Mouse (Mus musculus) B cell, adult 67 days (primary cell): Measurements from ENCODE around the gene Gm42906. TPM values are rescaled to one million over a fixed set of nuclear protein-coding genes. Genes with fewer than 3 reads are reported as not detected.

Experiments
- total RNA-seq, 2 experiments: library from RNA; stranded (reverse); gene quantifications; 4 replicates each; pipeline ENCODE4 v1.2.4; 2023

Gm42906 gene
- not detected for total RNA-seq

GRCm38 (mm10) chr5:151428113-151428756, at the start of gene Gm42906:
Gene Gm42906 (minus strand): TSS chr5:151428163.

GRCm38 (mm10) chr5:151233400-151234031, 194.4 kb downstream of the Gm42906 start, which contains the start of gene Stard13:
Gene Stard13 (minus strand): TSS chr5:151233836.

Other genes starting within 250 kb of the Gm42906 start
- under 1 TPM in 1 of 2 experiments, not detected in 1; 0.15 TPM for gene Stard13, start 194.3 kb downstream of the Gm42906 start, total RNA-seq
- not detected for gene Vmn2r18, start 177.9 kb upstream of the Gm42906 start, total RNA-seq
- 10 to 100 TPM; 26.9 to 33.5 TPM for gene Rfc3, start 223.1 kb upstream of the Gm42906 start, total RNA-seq